Mouse (Mus musculus) monocyte, adult 59 days (primary cell): Measurements from ENCODE around the gene Kat2b. TPM values are rescaled to one million over a fixed set of nuclear protein-coding genes. Genes with fewer than 3 reads are reported as not detected.

Experiments
- total RNA-seq, 2 experiments: library from RNA; stranded (reverse); gene quantifications; one replicate each; pipeline ENCODE4 v1.2.4; 2023

The Kat2b gene
- total RNA-seq = 10 to 100 TPM; 57.5 to 63.1 TPM

GRCm38 (mm10) chr17:53566161-53566918, at the start of gene Kat2b:
Kat2b (plus strand) TSS chr17:53566861.

GRCm38 (mm10) chr17:53539351-53539750, 27.3 kb upstream of the Kat2b start, which contains the start of gene Pp2d1:
Pp2d1 (minus strand) TSS chr17:53539451.

GRCm38 (mm10) chr17:53688877-53689802, 122.5 kb downstream of the Kat2b start, which contains the start of gene Sgo1:
Sgo1 (minus strand) TSS chr17:53689333.

Other genes with a start within 250 kb of the Kat2b start
- gene Efhb, start 103.5 kb upstream of the Kat2b start, total RNA-seq = under 1 TPM; 0.13 to 0.33 TPM
- 100 to 1,000 TPM in 1 of 2 experiments, 10 to 100 TPM in 1; 97.1 to 102 TPM for gene Rab5a, start 87.6 kb upstream of the Kat2b start, total RNA-seq
- gene Pp2d1, start 27.4 kb upstream of the Kat2b start, total RNA-seq = not detected
- under 1 TPM; 0.18 to 0.21 TPM for gene Sgo1, start 122.5 kb downstream of the Kat2b start, total RNA-seq